Comparison of ENCODE assay signal across 8 mouse cellular contexts in genomic region chr9:20878710-20879065, GRCm38 (mm10). TPM values are rescaled to one million over a fixed set of nuclear protein-coding genes. Genes with fewer than 3 reads are reported as not detected.
DNase-seq lines count a peak whose midpoint lies in the region; ATAC-seq and TF ChIP-seq lines count a peak whose summit lies in the region.

No protein-coding gene starts in this region.

- peak overlapping the region; percentile 71 for H3K4me2 ChIP-seq in lung, embryonic 14.5 days
- H3K4me2 ChIP-seq in heart, embryonic 16.5 days (ENCODE audit: low read depth, low read length) = peak overlapping the region; percentile 77
- peak overlapping the region; percentile 92 for H3K4me2 ChIP-seq in liver, embryonic 14.5 days (ENCODE audit: low read depth)
- peak overlapping the region; percentile 80 for H3K4me2 ChIP-seq in stomach, postnatal 0 days (replicated peaks; ENCODE audit: low read depth)

- peak overlapping the region; percentile 92 for H3K27ac ChIP-seq in lung, embryonic 14.5 days (ENCODE audit: low read depth)
- peak overlapping the region; percentile 93 for H3K27ac ChIP-seq in heart, embryonic 16.5 days (ENCODE audit: low read length)
- peak overlapping the region; percentile 81 for H3K27ac ChIP-seq in liver, embryonic 14.5 days
- peak overlapping the region; percentile 92 for H3K27ac ChIP-seq in stomach, postnatal 0 days (replicated peaks)

- no peaks in the 10 kb centered on the region for H3K27me3 ChIP-seq in lung, embryonic 14.5 days (ENCODE audit: insufficient read depth, low read length)
- H3K27me3 ChIP-seq in heart, embryonic 16.5 days (ENCODE audit: control insufficient read depth, insufficient read depth, low read length) = no peaks in the 10 kb centered on the region
- H3K27me3 ChIP-seq in liver, embryonic 14.5 days (ENCODE audit: control insufficient read depth, insufficient read depth, low read length) = no peaks in the 10 kb centered on the region
- H3K27me3 ChIP-seq in stomach, postnatal 0 days (ENCODE audit: control insufficient read depth, insufficient read depth, low read length) = no peaks in the 10 kb centered on the region

- peak overlapping the region; percentile 37 for H3K4me3 ChIP-seq in lung, embryonic 14.5 days (ENCODE audit: low read depth, low read length)
- H3K4me3 ChIP-seq in heart, embryonic 16.5 days (ENCODE audit: low read length) = peak overlapping the region; percentile 53
- H3K4me3 ChIP-seq in liver, embryonic 14.5 days (ENCODE audit: insufficient read depth in 1 of 2, low read depth in 2 of 2, low read length in 2 of 2) = peak overlapping the region; percentile 47 to 57
- H3K4me3 ChIP-seq in stomach, postnatal 0 days (ENCODE audit: low read depth, low read length) = peak overlapping the region; percentile 41

- 13% methylated on average over 10 of the region's 10 CpGs for WGBS in lung, embryonic 14.5 days
- 14% methylated on average over 10 of the region's 10 CpGs for WGBS in heart, embryonic 16.5 days
- WGBS in liver, embryonic 14.5 days (ENCODE audit: insufficient replicate concordance) = 21% methylated on average over 10 of the region's 10 CpGs
- 17% methylated on average over 10 of the region's 10 CpGs for WGBS in stomach, postnatal 0 days

- H3K36me3 ChIP-seq in lung, embryonic 14.5 days (ENCODE audit: insufficient read depth) = no peaks in the 10 kb centered on the region
- H3K36me3 ChIP-seq in heart, embryonic 16.5 days (ENCODE audit: control insufficient read depth, insufficient read depth) = no peaks in the 10 kb centered on the region
- no peaks in the 10 kb centered on the region for H3K36me3 ChIP-seq in liver, embryonic 14.5 days (replicated peaks; ENCODE audit: control insufficient read depth, insufficient read depth, low read depth)
- no peaks in the 10 kb centered on the region for H3K36me3 ChIP-seq in stomach, postnatal 0 days (ENCODE audit: control insufficient read depth, insufficient read depth, low read length)

- no peak for TF ChIP-seq CTCF in lung, embryonic 14.5 days (IDR thresholded peaks at IDR 0.05; ENCODE audit: low read depth)
- no peak for TF ChIP-seq CTCF in liver, embryonic 14.5 days (IDR thresholded peaks at IDR 0.05; ENCODE audit: low read depth)
- no peak for TF ChIP-seq CTCF in stomach, postnatal 0 days (IDR thresholded peaks at IDR 0.05; ENCODE audit: low read depth)

- peak overlapping the region; percentile 58 for H3K9ac ChIP-seq in lung, embryonic 14.5 days
- H3K9ac ChIP-seq in heart, embryonic 16.5 days (ENCODE audit: low read length) = peak overlapping the region; percentile 82
- peak overlapping the region; percentile 77 for H3K9ac ChIP-seq in liver, embryonic 14.5 days (replicated peaks)
- peak overlapping the region; percentile 73 for H3K9ac ChIP-seq in stomach, postnatal 0 days (ENCODE audit: low read length)

- DNase-seq in adrenal gland, adult 18-20 months (ENCODE audit: low spot score in 2 of 2) = peak; percentile 45 to 47
- no peak for DNase-seq in adrenal gland, adult (ENCODE audit: inconsistent age in 2 of 2, low spot score in 1 of 2)
- no peak for DNase-seq in lung, embryonic 14.5 days
- no peak for DNase-seq in lung, postnatal 14 days
- DNase-seq in liver, embryonic 14.5 days (ENCODE audit: low read depth in 3 of 3, low spot score in 3 of 3) = no peak
- no peak for DNase-seq in stomach, postnatal 0 days (ENCODE audit: low spot score)
- DNase-seq in urinary bladder, postnatal 36 days (ENCODE audit: low spot score in 2 of 2) = no peak

- no peaks in the 10 kb centered on the region for H3K4me1 ChIP-seq in lung, embryonic 14.5 days (ENCODE audit: insufficient read depth)
- H3K4me1 ChIP-seq in heart, embryonic 16.5 days (ENCODE audit: control insufficient read depth, insufficient read depth, low read length) = peaks cover 5% of the 10 kb centered on the region
- peaks cover 4 to 6% of the 10 kb centered on the region in 2 experiments for H3K4me1 ChIP-seq in liver, embryonic 14.5 days (replicated peaks; ENCODE audit: control insufficient read depth in 2 of 2, insufficient read depth in 2 of 2, low read length in 1 of 2)
- H3K4me1 ChIP-seq in stomach, postnatal 0 days (replicated peaks; ENCODE audit: control insufficient read depth, insufficient read depth) = no peaks in the 10 kb centered on the region

- TF ChIP-seq EP300 in liver, embryonic 14.5 days (IDR thresholded peaks at IDR 0.05; ENCODE audit: low read depth) = no peak
- no peak for TF ChIP-seq EP300 in stomach, postnatal 0 days (optimal IDR thresholded peaks at IDR 0.05)

- peak; percentile 4; the same call in 1 of the 2 replicates for ATAC-seq in lung, embryonic 14.5 days (ENCODE audit: insufficient read depth)
- ATAC-seq in heart, embryonic 16.5 days (replicated peaks; ENCODE audit: extremely low read depth, insufficient read depth, low FRiP score) = no peak
- ATAC-seq in liver, embryonic 14.5 days (ENCODE audit: insufficient read depth) = no peak
- no peak for ATAC-seq in stomach, postnatal 0 days (ENCODE audit: low FRiP score, low TSS enrichment)

- no peaks in the 10 kb centered on the region for H3K9me3 ChIP-seq in lung, embryonic 14.5 days (ENCODE audit: low read depth, low read length)
- H3K9me3 ChIP-seq in heart, embryonic 16.5 days (replicated peaks; ENCODE audit: control insufficient read depth, low read length) = no peaks in the 10 kb centered on the region
- no peaks in the 10 kb centered on the region for H3K9me3 ChIP-seq in liver, embryonic 14.5 days (ENCODE audit: control insufficient read depth, low read length)
- H3K9me3 ChIP-seq in stomach, postnatal 0 days (ENCODE audit: control insufficient read depth, low read length) = no peaks in the 10 kb centered on the region

RNA-seq across cellular contexts. Expression of gene Angptl6, which starts 0.8 kb away (rescaled TPM):
- total RNA-seq in adrenal gland, adult 18-20 months (2021) = 1 to 10 TPM; 3.2 to 3.6 TPM
- polyA plus RNA-seq in lung, embryonic 14.5 days (2014; fragmentation: Nextera tagmentation; extraction: Ambion mirVana) = 1.9 and 2.9 TPM in 2 replicates
- polyA plus RNA-seq in heart, embryonic 16.5 days (2015; fragmentation: Nextera tagmentation; extraction: Ambion mirVana) = 3.8 and 4.0 TPM in 2 replicates
- polyA plus RNA-seq in liver, embryonic 14.5 days (2012; rRNA removed) = 8.1 and 9.3 TPM in 2 replicates
- 6.8 and 7.6 TPM in 2 replicates for polyA plus RNA-seq in liver, embryonic 14.5 days (2014; fragmentation: Nextera tagmentation; extraction: Ambion mirVana)
- 7.7 and 7.9 TPM in 2 replicates for polyA plus RNA-seq in stomach, postnatal 0 days (2015; fragmentation: Nextera tagmentation; extraction: Ambion mirVana)

RNA-seq across cellular contexts. Expression of gene Ppan, which starts 9.3 kb away (rescaled TPM):
- 10 to 100 TPM; 39.8 to 41.1 TPM for total RNA-seq in adrenal gland, adult 18-20 months (2021)
- polyA plus RNA-seq in lung, embryonic 14.5 days (2014; fragmentation: Nextera tagmentation; extraction: Ambion mirVana) = 77.3 and 83.6 TPM in 2 replicates
- polyA plus RNA-seq in heart, embryonic 16.5 days (2015; fragmentation: Nextera tagmentation; extraction: Ambion mirVana) = 36.4 and 44.3 TPM in 2 replicates
- 70.6 and 84.8 TPM in 2 replicates for polyA plus RNA-seq in liver, embryonic 14.5 days (2012; rRNA removed)
- 50.2 and 56.1 TPM in 2 replicates for polyA plus RNA-seq in liver, embryonic 14.5 days (2014; fragmentation: Nextera tagmentation; extraction: Ambion mirVana)
- polyA plus RNA-seq in stomach, postnatal 0 days (2015; fragmentation: Nextera tagmentation; extraction: Ambion mirVana) = 32.4 and 37.3 TPM in 2 replicates

RNA-seq across cellular contexts. Expression of gene A230050P20Rik, which starts 10.2 kb away (rescaled TPM):
- total RNA-seq in adrenal gland, adult 18-20 months (2021) = 10 to 100 TPM; 14.7 to 17.5 TPM
- polyA plus RNA-seq in lung, embryonic 14.5 days (2014; fragmentation: Nextera tagmentation; extraction: Ambion mirVana) = 8.0 and 9.4 TPM in 2 replicates
- 11.4 and 13.4 TPM in 2 replicates for polyA plus RNA-seq in heart, embryonic 16.5 days (2015; fragmentation: Nextera tagmentation; extraction: Ambion mirVana)
- polyA plus RNA-seq in liver, embryonic 14.5 days (2012; rRNA removed) = 11.5 and 13.0 TPM in 2 replicates
- 1.1 and 1.7 TPM in 2 replicates for polyA plus RNA-seq in liver, embryonic 14.5 days (2014; fragmentation: Nextera tagmentation; extraction: Ambion mirVana)
- polyA plus RNA-seq in stomach, postnatal 0 days (2015; fragmentation: Nextera tagmentation; extraction: Ambion mirVana) = 6.9 TPM in 2 replicates

RNA-seq across cellular contexts. Expression of gene Eif3g, which starts 19.7 kb away (rescaled TPM):
- 100 to 1,000 TPM; 156 to 162 TPM for total RNA-seq in adrenal gland, adult 18-20 months (2021)
- polyA plus RNA-seq in lung, embryonic 14.5 days (2014; fragmentation: Nextera tagmentation; extraction: Ambion mirVana) = 295 and 296 TPM in 2 replicates
- 208 and 209 TPM in 2 replicates for polyA plus RNA-seq in heart, embryonic 16.5 days (2015; fragmentation: Nextera tagmentation; extraction: Ambion mirVana)
- polyA plus RNA-seq in liver, embryonic 14.5 days (2012; rRNA removed) = 74.2 and 104 TPM in 2 replicates
- polyA plus RNA-seq in liver, embryonic 14.5 days (2014; fragmentation: Nextera tagmentation; extraction: Ambion mirVana) = 170 and 181 TPM in 2 replicates
- polyA plus RNA-seq in stomach, postnatal 0 days (2015; fragmentation: Nextera tagmentation; extraction: Ambion mirVana) = 215 and 221 TPM in 2 replicates

Comparison
In these comparisons a context has a peak if more than half of its experiments do, and no peak if none do; other contexts are left out.
1. DNase-seq: peak in adrenal gland, adult 18-20 months (2 of 2); none in adrenal gland, adult (0 of 2), lung, embryonic 14.5 days (single experiment), lung, postnatal 14 days (single experiment), liver, embryonic 14.5 days (0 of 3), stomach, postnatal 0 days (single experiment) and urinary bladder, postnatal 36 days (0 of 2).
2. Peak in every context shown above with its lines, with median percentiles within 50 percentile points of each other: H3K27ac ChIP-seq, H3K4me2 ChIP-seq, H3K4me3 ChIP-seq and H3K9ac ChIP-seq.